Mouse (Mus musculus) megakaryocyte, adult 5-6 weeks (primary cell): ENCODE data around the gene Pappa2. TPM values are rescaled to one million over a fixed set of nuclear protein-coding genes. Genes with fewer than 3 reads are reported as not detected.

Source experiments
- ATAC-seq: 2 replicates; pipeline ENCODE4 v1.8.0; 2016; ENCODE audit warnings: mild to moderate bottlenecking, inconsistent platforms; ENCODE audit not compliant: poor library complexity, severe bottlenecking
- total RNA-seq, 2 experiments: library from RNA; stranded (forward) in 1 of 2; stranded (reverse) in 1 of 2; fragments of 153-499, 151-499 nt in 1 of 2; fragments of 221-1000, 200-1000 nt in 1 of 2; gene quantifications; 2 replicates each; pipeline versions ENCODE4 v1.2.3 to v1.2.4; 2015 to 2017

Pappa2 gene
- total RNA-seq, 2 experiments from 2014 or later: not detected

- ATAC-seq: no peak
Measured at GRCm38 (mm10) chr1:158770036-158770655, 210.1 kb downstream of the Pappa2 start.

- no peak for ATAC-seq
Measured at GRCm38 (mm10) chr1:158765842-158766241, 214.4 kb downstream of the Pappa2 start.

- ATAC-seq: no peak
Measured at GRCm38 (mm10) chr1:158764727-158765126, 215.6 kb downstream of the Pappa2 start.

- no peak for ATAC-seq
Measured at GRCm38 (mm10) chr1:158764211-158764610, 216.1 kb downstream of the Pappa2 start.

GRCm38 (mm10) chr1:158748356-158749096 is 231.8 kb downstream of the Pappa2 start:
- ATAC-seq: no peak

GRCm38 (mm10) chr1:158741449-158741848 is 238.8 kb downstream of the Pappa2 start:
- ATAC-seq: no peak

GRCm38 (mm10) chr1:158740949-158741348 is 239.3 kb downstream of the Pappa2 start:
- ATAC-seq: no peak

GRCm38 (mm10) chr1:158740161-158740766 is 240.0 kb downstream of the Pappa2 start:
- ATAC-seq: no peak

GRCm38 (mm10) chr1:158739132-158739919 is 241.0 kb downstream of the Pappa2 start:
- no peak for ATAC-seq

- no peak for ATAC-seq
Measured at GRCm38 (mm10) chr1:158732868-158733496, 247.3 kb downstream of the Pappa2 start.

GRCm38 (mm10) chr1:158713301-158714095 is 266.8 kb downstream of the Pappa2 start:
- ATAC-seq: no peak

- ATAC-seq: no peak
Measured at GRCm38 (mm10) chr1:158701336-158701735, 279.0 kb downstream of the Pappa2 start.

- no peak for ATAC-seq
Measured at GRCm38 (mm10) chr1:158700147-158700546, 280.1 kb downstream of the Pappa2 start.

- no peak for ATAC-seq
Measured at GRCm38 (mm10) chr1:158699276-158699675, 281.0 kb downstream of the Pappa2 start.

- ATAC-seq: peak; percentile 81
Measured at GRCm38 (mm10) chr1:158697859-158698569, 282.3 kb downstream of the Pappa2 start.

- no peak; the same call in 1 of the 2 replicates for ATAC-seq
Measured at GRCm38 (mm10) chr1:158697423-158697822, 282.9 kb downstream of the Pappa2 start.

GRCm38 (mm10) chr1:158687726-158688125 is 292.6 kb downstream of the Pappa2 start:
- ATAC-seq: no peak

GRCm38 (mm10) chr1:158669971-158670592 is 310.2 kb downstream of the Pappa2 start:
- ATAC-seq: peak; percentile 91

GRCm38 (mm10) chr1:158666001-158666400 is 314.3 kb downstream of the Pappa2 start:
- ATAC-seq: no peak
